Mouse (Mus musculus) MEL (cell line): Measurements from ENCODE around the gene Itpkc.

Experiments
- CTCF ChIP-seq, 3 experiments: IDR thresholded peaks in 2 of 3; conservative IDR thresholded peaks in 1 of 3; 2 replicates each; pipeline ENCODE4 v1.5.1; 2011 to 2012; ENCODE audit warnings: low read length in 3 of 3, low read depth in 2 of 3, mild to moderate bottlenecking in 2 of 3, improper control_type of control experiment in 1 of 3, inconsistent platforms in 1 of 3, mixed read lengths in 1 of 3, moderate library complexity in 1 of 3; ENCODE audit not compliant: control insufficient read depth in 1 of 3, insufficient read depth in 1 of 3, poor library complexity in 1 of 3, severe bottlenecking in 1 of 3
- ELF1 ChIP-seq: IDR thresholded peaks from 2 replicates; pipeline ENCODE4 v1.6.1; 2014; ENCODE audit warnings: low read depth, mild to moderate bottlenecking, inconsistent platforms, low read length, improper control_type of control experiment, moderate library complexity
- POLR2A ChIP-seq, 2 experiments: IDR thresholded peaks; 2 replicates each; pipeline ENCODE4 v1.6.1; 2011 to 2012; ENCODE audit warnings: low read length in 2 of 2, mild to moderate bottlenecking in 2 of 2, control low read depth in 1 of 2, improper control_type of control experiment in 1 of 2, low read depth in 1 of 2, moderate library complexity in 1 of 2; ENCODE audit not compliant: control insufficient read depth in 1 of 2, insufficient read depth in 1 of 2, poor library complexity in 1 of 2
- RAD21 ChIP-seq: IDR thresholded peaks from 2 replicates; pipeline ENCODE4 v1.6.1; 2011; ENCODE audit warnings: mild to moderate bottlenecking, low read depth, low read length, improper control_type of control experiment
- RCOR1 ChIP-seq: IDR thresholded peaks from 2 replicates; pipeline ENCODE4 v1.6.1; 2012; ENCODE audit warnings: low read depth, mild to moderate bottlenecking, inconsistent platforms, low read length, improper control_type of control experiment
- SIN3A ChIP-seq: IDR thresholded peaks from 2 replicates; pipeline ENCODE4 v1.6.1; 2012; ENCODE audit warnings: low read length, improper control_type of control experiment, inconsistent platforms
- TCF12 ChIP-seq: IDR thresholded peaks from 2 replicates; pipeline ENCODE4 v1.6.1; 2014; ENCODE audit warnings: low read depth, mild to moderate bottlenecking, inconsistent platforms, low read length, improper control_type of control experiment, moderate library complexity
- USF2 ChIP-seq, 2 experiments: IDR thresholded peaks; 2 replicates each; pipeline ENCODE4 v1.6.1; 2011 to 2012; ENCODE audit warnings: improper control_type of control experiment in 2 of 2, low read length in 2 of 2, borderline replicate concordance in 1 of 2, inconsistent platforms in 1 of 2, low read depth in 1 of 2, mild to moderate bottlenecking in 1 of 2; ENCODE audit not compliant: insufficient read depth in 1 of 2
- ZNF384 ChIP-seq: IDR thresholded peaks from 2 replicates; pipeline ENCODE4 v1.6.1; 2012; ENCODE audit warnings: low read depth, mild to moderate bottlenecking, inconsistent platforms, low read length, improper control_type of control experiment

DNA sequence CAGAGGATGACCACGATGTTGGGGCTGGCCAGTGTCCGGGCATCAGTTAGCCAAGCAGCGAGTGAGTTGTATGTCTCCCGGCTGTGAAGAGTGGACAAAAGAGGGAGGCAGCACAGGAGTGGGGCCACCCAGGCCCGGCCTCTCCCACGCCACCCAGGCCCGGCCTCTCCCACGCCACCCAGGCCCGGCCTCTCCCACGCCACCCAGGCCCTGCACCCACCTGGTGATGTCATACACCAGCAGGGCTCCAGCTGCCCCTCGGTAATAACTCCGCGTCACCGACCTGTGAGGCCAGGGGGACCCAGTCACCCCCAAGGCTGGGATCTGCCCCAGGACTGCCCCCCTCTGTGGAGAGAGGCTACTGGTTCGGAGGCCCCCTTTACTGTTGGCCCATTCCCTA lies 54.0 kb downstream of the Itpkc start:
- TF ChIP-seq ELF1 (no peak), USF2 (IDR thresholded peaks at IDR 0.05; ENCODE audit: borderline replicate concordance in 1 of 2, insufficient read depth in 1 of 2, low read depth in 1 of 2, low read length in 2 of 2) (no peak), ZNF384 (no peak), CTCF (IDR thresholded peaks at IDR 0.05 in 2 of 3, conservative IDR thresholded peaks at IDR 0.05 in 1 of 3; ENCODE audit: control insufficient read depth in 1 of 3, insufficient read depth in 1 of 3, low read depth in 2 of 3, low read length in 3 of 3, poor library complexity in 1 of 3, severe bottlenecking in 1 of 3) (no peak), TCF12 (no peak), RCOR1 (no peak), POLR2A (IDR thresholded peaks at IDR 0.05; ENCODE audit: control insufficient read depth in 1 of 2, insufficient read depth in 1 of 2, low read depth in 1 of 2, low read length in 2 of 2, poor library complexity in 1 of 2) (no peak), SIN3A (no peak), RAD21 (no peak)
